Mouse (Mus musculus) heart, postnatal 10 days (tissue): Measurements from ENCODE around the gene Pdcl3. TPM values are rescaled to one million over a fixed set of nuclear protein-coding genes. Genes with fewer than 3 reads are reported as not detected.
A peak's percentile ranks its signal among the peaks of the same experiment; 100 is the strongest.
"Not testable (repeated sequence)": the region's sequence is repeated elsewhere in the genome, so short reads cannot be mapped to it uniquely, and the experiment has no call there.

Experiments
- DNase-seq, 2 experiments: peaks; one replicate each; pipeline ENCODE4 v3.0.0; 2021
- intact Hi-C: fragments of 180-260 bp; cut with DNase I; formaldehyde crosslinking; loops from one replicate; pipeline ENCODE4 v1.15.1; 2025
- total RNA-seq, 2 experiments: library from RNA; stranded (reverse); gene quantifications; 2 replicates each; pipeline ENCODE4 v1.2.3; 2021

Gene Pdcl3
- total RNA-seq, 2 experiments from 2014 or later: 96.0 to 99.9 TPM

DNA sequence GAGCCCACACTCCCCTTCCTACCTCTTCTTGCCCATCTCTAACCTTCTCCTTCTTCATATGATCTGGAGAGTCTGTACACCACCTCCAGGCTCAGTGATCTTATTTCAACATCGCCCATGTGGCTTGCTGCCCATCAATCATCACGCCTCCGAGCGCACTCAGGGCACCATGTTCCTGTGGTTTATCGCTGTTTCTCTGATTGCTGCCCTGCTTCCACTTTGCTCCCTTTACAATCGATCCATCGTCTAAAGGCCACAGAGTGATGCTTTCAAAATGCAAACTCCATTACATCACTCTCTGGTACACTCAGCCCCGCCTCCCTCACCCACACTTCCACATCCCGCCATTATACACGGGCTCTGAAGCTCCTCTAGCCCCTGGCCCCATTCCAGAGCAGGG is 30.1 kb downstream of the Pdcl3 start:
- intact Hi-C loops: no loop called here

DNA sequence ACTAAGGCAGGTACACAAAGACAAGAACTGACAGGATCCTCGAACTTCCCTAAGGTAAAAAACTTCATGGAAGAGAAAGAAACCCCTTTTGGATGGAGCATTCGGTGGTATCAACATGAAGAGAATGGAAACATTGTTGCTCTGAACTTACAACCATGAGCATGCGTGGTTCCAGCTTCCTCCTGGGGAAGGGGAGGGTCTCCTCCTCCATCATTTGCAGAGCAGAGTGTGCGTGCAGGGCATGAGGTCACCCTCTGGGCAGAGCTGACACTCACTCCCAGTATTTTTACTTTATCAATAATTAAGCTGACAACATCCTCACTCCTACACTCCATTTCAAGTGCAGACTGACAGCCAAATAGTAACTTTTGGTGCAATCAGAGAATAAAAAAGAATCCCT is 32.5 kb downstream of the Pdcl3 start:
- intact Hi-C loops: no loop called here
- no peak for DNase-seq

More for the DNA sequence above, 30.1 kb downstream of the Pdcl3 start:
- DNase-seq: no peak

DNA sequence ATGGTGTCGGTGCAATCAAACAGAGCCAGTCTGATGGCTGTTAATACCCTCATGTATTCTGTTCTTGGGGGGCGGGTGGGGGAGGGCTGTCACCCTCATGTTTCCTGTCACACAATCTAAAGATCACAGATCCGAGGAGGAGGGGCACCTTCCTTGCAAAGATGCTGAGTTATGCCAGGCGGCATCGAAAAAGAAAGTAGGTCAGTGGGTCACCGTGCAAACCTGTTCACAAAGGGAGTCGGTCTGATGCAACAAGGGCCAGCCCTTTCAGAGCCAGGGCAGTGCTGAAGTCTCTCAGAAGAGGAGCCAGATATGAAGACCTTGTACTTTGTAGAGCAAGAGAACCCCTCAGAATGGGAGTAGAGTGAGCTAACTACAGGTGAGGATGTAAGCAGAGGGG is 39.7 kb downstream of the Pdcl3 start:
- peak in 1 of 2 experiments; percentile 24 for DNase-seq
- intact Hi-C loops: no loop called here

DNA sequence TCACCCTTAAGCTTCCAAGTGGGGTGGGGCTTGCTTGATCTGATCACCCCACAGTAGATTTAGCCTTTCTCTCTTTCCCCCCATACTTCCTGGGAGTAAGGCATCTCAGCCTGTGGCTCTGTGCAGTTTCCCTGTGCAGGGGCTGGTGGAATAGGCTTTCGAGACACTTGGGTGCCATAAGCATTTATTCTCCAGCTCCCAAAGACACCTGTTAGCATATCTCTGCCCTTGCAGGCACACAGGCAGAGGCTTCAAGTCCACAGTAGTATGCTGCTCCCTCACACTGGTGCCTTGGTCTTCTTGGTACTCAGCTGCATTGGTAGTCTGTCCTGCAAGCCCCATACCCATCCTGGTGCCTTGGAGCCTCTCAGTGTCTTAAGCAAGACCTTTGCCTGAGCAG is 40.4 kb downstream of the Pdcl3 start:
- intact Hi-C loops: no loop called here
- DNase-seq: no peak

DNA sequence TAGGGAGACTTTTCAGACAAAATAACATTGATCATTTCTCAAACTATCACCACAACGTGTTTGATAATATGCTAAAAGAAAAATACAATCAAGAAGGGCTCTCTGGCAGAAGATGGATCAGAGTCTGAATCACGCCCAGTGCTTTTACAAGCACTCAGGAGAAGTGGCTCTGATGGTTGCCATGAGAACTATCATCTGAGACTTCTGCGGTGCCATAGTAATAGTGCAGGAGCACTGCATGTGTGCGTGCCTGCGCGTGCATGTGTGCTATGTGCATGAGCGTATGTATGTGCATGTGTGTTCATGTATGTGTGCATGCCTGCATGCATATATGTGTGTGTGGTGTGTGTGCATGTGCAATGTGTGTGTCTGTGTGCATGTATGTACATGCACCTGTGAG is 43.8 kb downstream of the Pdcl3 start:
- no peak for DNase-seq
- intact Hi-C loops: no loop called here

DNA sequence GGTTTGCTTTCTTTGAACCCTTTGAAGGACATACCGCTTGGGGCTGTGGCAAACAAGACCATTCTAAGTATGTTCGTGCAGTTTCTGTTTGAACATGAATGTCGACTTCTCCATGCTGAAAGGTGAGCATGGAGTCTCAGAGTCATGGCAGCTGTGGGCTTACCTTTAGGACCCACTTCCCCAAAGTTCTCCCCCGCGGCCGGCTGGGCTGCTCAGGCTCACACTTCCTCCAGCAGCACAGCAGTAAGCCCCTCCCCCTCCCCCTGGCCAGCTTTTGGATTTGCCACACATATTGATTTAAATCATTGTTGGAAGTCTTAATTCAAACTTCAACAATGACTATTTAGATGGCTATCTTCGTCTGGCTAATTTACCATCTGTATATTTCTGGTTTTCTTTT is 44.7 kb downstream of the Pdcl3 start:
- intact Hi-C loops: no loop called here
- DNase-seq: no peak

DNA sequence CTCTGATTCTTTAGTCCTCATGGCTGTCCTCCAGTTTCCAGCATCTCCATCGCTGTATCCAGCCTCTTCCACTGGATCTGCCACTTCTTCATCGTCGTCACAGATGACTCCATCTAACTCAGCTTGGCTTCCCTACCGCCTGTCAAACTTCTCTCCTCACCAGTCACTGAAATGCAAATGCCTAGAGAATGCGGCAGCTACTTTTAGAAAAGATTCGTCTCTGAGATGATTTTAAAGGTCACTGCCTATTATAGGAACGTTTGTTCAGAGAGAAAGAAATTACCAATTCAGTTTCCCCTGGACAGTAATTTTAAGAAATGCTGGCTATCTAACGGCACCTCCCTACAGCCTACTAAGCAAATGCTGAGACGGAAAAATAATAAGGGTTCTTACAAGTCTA is 50.4 kb downstream of the Pdcl3 start:
- intact Hi-C loops: no loop called here
- no peak for DNase-seq

DNA sequence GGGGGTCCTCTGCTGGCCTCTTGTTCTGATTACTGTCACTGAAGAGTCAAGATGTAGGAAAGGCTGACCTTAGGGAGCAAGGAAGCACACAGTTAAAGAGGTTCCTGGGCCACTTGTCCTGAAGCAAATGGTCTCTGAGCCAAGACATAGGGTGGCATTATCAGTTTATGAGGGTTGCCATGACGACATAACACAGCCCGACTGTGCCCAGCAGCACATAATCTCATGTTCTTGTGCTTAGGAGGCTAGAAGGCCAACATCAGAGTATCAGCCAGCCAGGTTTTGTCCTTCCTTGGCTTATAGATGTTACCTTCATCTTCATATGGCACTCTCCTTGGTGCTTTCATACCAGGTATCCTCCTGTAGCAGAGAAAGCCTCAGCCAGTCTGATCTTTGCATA is 56.8 kb downstream of the Pdcl3 start:
- intact Hi-C loops: no loop called here
- no peak for DNase-seq

DNA sequence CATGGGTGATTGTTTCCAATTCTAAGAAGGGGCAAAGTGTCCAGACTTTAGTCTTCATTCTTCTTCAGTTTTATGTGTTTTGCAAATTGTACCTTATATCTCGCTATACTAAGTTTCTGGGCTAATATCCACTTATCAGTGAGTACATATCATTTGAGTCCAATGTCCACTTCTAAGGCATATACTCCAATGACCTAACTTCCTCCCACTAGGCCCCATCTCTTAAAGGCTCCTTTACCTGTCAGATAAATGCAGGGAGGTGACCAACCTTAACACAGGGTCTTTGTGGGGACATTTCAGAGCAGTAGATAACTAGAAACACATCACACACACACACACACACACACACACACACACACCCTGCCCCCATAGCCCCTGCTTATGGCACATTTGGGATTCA is 59.0 kb downstream of the Pdcl3 start:
- DNase-seq, intact Hi-C loops: not testable (repeated sequence)

DNA sequence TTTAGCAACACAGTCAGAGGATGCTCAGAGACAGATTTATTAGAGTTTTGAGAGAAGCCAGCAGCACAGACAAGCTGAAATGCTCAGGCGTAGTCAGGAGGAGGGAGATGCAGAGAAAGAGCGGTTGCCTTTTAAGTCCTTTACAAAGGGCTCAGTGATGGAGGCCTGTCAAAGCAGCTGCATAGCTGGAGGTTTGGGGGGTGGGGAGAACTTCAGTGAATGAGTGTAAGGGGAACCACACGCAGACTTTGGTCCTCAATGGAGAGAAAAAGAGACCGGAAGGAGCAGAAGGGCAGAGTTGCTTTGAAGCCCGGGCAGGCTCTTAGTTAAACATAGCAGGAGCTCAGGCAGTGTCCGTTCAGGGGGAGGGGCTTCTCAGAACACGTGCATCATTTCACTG is 61.3 kb downstream of the Pdcl3 start:
- intact Hi-C loops: no loop called here
- no peak for DNase-seq

Other genes starting within 250 kb of the Pdcl3 start
- 1 to 10 TPM; 2.1 to 3.9 TPM for gene Lonrf2, start 148.9 kb upstream of the Pdcl3 start, total RNA-seq
- under 1 TPM; 0.41 to 0.47 TPM for gene Chst10, start 87.4 kb upstream of the Pdcl3 start, total RNA-seq
- gene Nms, start 46.5 kb upstream of the Pdcl3 start, total RNA-seq: not detected
- gene Npas2, start 208.1 kb downstream of the Pdcl3 start, total RNA-seq: 10 to 100 TPM; 11.0 to 15.0 TPM